Mouse (Mus musculus): ENCODE data around the gene Mrpl38. TPM values are rescaled to one million over a fixed set of nuclear protein-coding genes. Genes with fewer than 3 reads are reported as not detected.

Mrpl38 gene
- total RNA-seq (2021) = 10 to 100 TPM; 62.5 to 66.0 TPM

DNA sequence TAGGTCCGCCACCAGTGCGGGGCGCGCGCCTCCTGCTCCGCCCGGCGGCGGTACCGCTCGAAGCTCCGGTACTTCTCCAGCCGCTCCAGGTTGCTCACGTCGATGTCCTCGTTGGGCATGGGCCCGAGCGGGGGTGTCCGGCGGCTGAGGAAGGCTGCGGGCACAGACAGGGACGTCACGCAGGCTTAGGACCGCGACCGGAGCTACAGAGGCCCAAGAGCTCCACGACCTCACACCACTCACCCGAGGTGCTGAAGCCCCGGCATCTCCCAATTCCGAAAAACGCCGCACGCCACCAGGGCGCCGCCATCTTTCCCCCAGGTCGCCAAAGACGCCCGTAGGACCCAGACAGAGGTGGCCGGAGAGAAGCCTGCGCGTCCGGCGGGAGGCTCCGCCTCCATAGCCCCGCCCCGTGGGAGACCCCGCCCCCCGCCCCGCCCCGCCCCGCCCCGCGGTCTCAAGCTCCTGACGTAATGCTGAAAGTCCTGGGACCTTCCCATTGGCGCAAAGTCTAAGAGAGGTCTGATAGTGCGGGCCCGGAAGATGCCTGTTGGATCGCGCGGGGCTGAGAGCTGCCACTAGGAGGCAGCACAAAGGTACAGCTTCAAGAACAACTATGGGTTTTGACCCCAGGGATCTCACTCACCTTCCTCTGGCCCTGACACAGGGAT is at the start of gene Mrpl38:
TSS of gene Mrpl38 (minus strand) at position 401 of the 671 bp plus-strand sequence.
- intact Hi-C loops (cut with DNase I) = loop anchor here (2.0 kb wide), 1 partner anchor 80 kb away; no protein-coding TSS in a partner anchor
- DNase-seq (ENCODE audit: low spot score) = peak; percentile 80

DNA sequence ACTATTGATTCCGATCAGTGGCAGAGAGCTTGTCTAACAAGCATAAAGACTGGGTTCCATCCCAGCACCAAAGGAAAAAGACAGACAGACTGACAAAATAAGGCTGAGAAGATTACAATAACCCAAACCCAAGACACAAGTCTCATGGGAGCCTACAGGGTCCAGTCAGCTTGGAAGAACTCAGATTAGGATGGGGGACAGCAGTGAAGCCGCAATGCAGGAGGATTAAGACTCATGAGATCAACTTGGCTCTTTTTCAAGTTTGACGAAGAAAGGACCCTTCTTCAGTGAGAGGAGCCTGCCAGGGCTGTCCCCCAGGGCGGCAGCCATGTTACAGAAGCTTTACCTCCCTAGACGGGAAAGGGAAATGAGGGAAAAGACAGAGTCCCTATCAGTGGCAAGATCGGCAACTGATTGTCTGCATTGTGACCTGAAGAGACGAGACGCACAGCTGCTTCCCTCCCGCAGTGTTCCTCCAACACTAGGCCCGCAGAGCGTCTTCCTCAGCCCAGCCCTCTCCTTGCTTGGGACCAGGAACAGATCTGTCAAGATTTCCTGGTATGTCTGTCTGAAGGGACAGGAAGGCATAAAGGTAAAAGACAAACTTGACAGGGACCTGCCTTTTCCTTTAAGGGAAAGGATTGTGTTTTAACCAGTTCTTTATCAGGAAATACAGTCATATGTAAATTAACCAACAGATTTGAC is 48.7 kb upstream of the Mrpl38 start:
- intact Hi-C loops (cut with DNase I) = no loop called here
- no peak for DNase-seq (ENCODE audit: low spot score)

GRCm38 (mm10) chr11:116186360-116186759 is 47.7 kb upstream of the Mrpl38 start:
- no peak for DNase-seq (ENCODE audit: low spot score)
- intact Hi-C loops (cut with DNase I) = no loop called here

- intact Hi-C loops (cut with DNase I) = no loop called here
- no peak for DNase-seq (ENCODE audit: low spot score)
Measured at GRCm38 (mm10) chr11:116185836-116186235, 47.2 kb upstream of the Mrpl38 start.

DNA sequence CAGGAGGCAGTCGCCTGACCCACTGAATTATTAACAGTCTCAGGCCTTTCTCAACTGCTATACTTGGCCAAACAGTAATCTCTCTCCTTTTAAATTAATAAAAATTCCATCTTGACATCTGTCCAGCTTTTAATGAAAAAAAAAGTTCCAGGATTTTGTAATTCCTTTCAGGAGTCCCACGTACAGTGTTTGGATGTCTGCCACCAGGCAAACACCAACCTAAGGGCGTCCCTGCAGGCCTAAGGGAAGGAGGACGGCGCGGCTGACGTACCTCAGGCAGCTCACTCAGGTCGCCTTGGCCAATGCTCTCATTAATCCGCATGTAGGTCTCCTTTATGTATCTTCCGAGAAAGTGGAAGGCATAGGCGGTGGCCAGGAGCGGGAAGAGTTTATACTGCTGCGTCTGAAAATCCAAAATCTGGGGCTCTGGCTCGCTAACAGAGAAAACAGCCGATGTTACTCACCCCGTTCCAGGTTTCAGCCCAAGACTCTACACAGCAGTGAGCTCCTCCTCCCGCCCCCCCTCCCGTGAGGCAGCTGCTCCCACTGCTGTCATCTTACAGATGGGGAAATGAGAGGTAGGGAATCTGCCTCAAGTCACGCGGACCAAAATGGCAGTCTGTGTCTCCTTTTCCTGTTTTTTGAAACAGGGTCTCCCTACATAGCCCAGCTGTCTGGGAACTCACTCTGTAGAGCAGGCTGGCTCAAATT is 39.9 kb upstream of the Mrpl38 start:
- DNase-seq (ENCODE audit: low spot score) = no peak
- intact Hi-C loops (cut with DNase I) = no loop called here

DNA sequence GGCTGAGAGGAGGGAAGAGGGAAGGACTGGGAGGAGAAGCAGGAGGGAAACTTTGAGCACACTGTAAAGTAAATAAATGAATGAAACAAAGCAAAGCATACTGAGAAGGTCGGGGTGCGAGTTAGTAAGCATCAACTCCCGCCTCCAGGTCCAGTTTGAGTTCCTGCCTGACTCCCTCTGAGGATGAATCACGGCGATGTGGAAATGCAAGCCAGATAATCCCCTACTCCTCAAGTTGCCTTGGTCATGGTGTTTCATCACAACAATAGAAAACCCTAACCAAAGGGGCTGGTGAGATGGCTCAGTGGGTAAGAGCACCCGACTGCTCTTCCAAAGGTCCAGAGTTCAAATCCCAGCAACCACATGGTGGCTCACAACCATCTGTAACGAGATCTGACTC is 37.3 kb upstream of the Mrpl38 start:
- no peak for DNase-seq (ENCODE audit: low spot score)
- intact Hi-C loops (cut with DNase I) = no loop called here

DNA sequence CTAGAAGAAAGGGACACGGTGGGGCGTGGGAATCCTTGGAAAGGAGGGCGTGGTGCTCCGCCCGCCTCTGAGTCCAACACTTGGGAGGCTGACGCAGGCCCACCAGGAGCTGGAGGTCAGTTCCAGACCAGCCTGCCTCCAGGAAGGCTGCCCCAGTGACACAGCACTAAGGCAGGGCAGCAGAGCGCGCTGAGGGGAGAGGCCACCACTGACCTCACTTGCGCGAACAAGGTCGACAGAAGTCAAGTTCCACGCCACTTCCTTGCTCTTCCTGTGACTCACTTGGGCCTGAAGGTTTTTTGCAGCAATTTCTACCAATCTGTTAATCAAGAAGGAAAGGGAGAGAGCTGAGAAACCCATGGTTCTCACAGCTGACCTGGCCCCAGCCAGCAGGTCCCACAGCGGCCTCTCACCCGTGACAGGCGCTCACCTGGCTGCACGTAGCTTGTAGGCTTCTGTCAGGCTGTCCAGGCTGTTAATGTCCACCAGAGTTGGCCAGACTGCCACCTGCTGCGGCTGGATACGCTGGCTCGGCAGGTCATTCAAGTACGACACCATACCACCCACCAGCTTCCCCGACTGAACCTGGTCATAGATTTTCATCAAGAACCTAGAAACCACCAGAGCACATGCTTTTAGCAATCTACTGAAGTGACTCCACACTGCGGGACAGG is 36.2 kb upstream of the Mrpl38 start:
- DNase-seq (ENCODE audit: low spot score) = no peak
- intact Hi-C loops (cut with DNase I) = no loop called here

GRCm38 (mm10) chr11:116171959-116172358 is 33.3 kb upstream of the Mrpl38 start:
- intact Hi-C loops (cut with DNase I) = no loop called here
- DNase-seq (ENCODE audit: low spot score) = no peak

- DNase-seq (ENCODE audit: low spot score) = no peak
- intact Hi-C loops (cut with DNase I) = no loop called here
Measured at GRCm38 (mm10) chr11:116170003-116170800, 31.5 kb upstream of the Mrpl38 start.

GRCm38 (mm10) chr11:116169214-116169613 is 30.5 kb upstream of the Mrpl38 start:
- DNase-seq (ENCODE audit: low spot score) = no peak
- intact Hi-C loops (cut with DNase I) = no loop called here

DNA sequence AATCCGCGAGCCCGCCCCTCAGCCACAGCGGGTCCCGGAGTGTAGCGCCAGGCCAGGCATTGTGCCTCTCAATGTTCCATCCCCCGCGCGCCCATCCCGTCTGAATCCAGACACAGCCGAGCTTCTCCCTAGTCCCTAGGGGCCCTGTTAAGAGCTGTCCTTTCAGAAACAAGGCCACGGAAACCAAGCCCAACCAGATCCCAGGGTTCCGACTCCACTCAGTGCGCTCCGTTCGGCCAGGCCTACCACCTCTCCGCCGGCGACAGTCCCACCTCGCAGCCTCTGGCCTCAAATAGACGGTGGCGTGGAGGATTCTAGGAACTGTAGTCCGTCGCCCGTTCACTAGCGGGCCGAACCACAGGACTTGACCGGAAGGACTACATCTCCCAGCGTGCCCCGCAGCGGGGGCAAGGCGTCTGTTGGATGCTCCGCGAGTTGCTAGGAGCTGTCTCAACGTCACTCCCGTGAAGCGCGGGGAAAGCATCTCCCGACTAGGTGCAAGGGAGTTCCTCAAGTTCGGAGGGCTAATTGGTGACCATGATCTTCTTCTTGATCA is 29.3 kb upstream of the Mrpl38 start, which contains the start of gene Fbf1:
TSS of gene Fbf1 (minus strand) at position 283 of the 556 bp plus-strand sequence.
- intact Hi-C loops (cut with DNase I) = loop anchor here (2.0 kb wide), 1 partner anchor 51 kb away; no protein-coding TSS in a partner anchor
- DNase-seq (ENCODE audit: low spot score) = peak; percentile 92

- DNase-seq (ENCODE audit: low spot score) = no peak
- intact Hi-C loops (cut with DNase I) = loop anchor here (2.0 kb wide), 1 partner anchor 52 kb away; no protein-coding TSS in a partner anchor
Measured at GRCm38 (mm10) chr11:116167232-116167631, 28.6 kb upstream of the Mrpl38 start.

GRCm38 (mm10) chr11:116163002-116163401 is 24.3 kb upstream of the Mrpl38 start:
- DNase-seq (ENCODE audit: low spot score) = no peak
- intact Hi-C loops (cut with DNase I) = no loop called here

DNA sequence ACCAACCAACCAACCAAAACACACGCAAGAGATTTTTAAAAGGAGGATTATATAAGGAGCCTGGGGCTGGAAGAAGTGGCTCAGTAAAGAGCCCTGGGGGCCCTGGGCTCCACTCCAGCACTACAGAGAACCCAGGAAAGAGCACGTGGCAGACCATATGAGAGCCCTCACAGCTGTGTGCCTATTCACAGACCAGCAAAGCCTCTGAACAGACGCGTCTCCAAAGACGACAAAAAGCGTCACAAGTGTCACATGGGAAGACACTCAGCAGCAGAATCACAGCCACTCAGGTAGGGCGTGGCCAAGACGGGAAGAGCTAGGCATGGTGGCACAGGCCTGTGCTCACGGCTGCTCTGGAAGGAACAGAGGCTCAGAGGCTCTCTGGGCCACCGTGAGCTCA is 23.5 kb upstream of the Mrpl38 start:
- intact Hi-C loops (cut with DNase I) = no loop called here
- DNase-seq (ENCODE audit: low spot score) = no peak

- intact Hi-C loops (cut with DNase I) = no loop called here
- no peak for DNase-seq (ENCODE audit: low spot score)
Measured at GRCm38 (mm10) chr11:116161312-116161711, 22.6 kb upstream of the Mrpl38 start.

DNA sequence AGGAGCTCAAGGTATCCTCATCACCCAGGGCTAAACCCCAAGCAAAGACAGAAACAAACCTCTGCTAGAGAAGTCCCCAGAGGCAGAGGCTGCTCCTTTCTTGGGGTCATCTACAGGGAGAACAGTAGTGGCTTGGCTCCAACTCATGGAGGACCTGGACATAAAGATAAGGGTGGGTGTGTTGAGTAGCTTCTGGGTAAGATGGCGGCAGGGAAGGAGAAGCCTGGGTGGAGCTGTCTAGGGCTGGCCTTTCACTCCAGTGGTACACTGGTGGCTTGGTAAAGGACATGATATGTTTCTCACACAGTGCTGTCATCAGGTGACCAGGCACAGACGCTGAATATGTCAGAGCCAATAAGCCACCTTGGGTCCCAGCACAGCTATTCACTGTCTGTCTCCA is 12.3 kb upstream of the Mrpl38 start:
- intact Hi-C loops (cut with DNase I) = no loop called here
- no peak for DNase-seq (ENCODE audit: low spot score)

DNA sequence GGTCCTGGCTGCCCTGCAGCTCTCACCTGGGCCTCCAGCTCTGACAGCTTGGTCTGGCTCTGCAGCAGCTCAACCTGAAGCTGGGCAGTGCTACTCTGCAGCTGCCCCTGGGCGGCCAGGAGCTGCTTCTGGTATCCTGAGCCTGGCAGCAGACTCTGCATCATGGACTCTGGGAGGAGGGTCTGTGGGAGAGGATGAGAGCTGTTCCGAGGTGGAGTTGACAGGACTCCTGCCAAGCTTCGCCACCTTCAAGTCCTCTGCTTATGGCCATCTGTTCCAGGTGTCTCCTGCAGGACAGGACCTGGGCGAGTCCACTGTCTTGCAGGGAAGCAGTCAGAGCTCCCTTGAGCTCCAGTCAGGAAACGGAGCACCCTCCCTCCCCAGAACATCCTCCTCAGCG is 10.7 kb upstream of the Mrpl38 start:
- DNase-seq (ENCODE audit: low spot score) = no peak

DNA sequence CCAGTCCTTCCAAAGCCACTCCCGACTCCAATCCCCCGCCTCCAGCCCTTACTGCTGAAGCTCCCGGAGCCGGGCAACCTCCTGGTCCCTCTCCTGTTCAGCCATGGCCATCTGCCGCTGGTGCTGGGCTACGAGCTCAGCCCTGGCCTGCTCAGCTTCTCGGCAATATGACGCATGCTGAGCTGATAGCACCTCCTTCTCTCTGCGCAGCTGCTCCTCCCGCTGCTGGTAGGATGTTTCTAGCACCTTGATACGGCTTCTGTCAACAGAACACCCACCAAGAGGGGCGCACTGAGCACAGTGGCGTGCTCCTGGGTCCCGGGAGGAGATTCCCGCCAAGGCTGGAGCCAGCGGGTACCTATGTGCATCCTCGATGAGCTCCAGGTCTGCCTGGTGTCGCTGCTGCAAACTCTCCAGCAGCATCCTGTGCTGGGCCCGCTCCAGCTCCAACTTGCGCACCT is 10.1 kb upstream of the Mrpl38 start:
- intact Hi-C loops (cut with DNase I) = loop anchor here (10.0 kb wide), 1 partner anchor 316 kb away; the partner anchor contains the start of gene Qrich2
- DNase-seq (ENCODE audit: low spot score) = no peak

More for the DNA sequence above, 10.7 kb upstream of the Mrpl38 start:
- intact Hi-C loops (cut with DNase I) = loop anchor here (10.0 kb wide), 1 partner anchor 315 kb away; the partner anchor contains the start of gene Qrich2

Data from heart, postnatal 25 days (tissue).